Mouse (Mus musculus) heart, postnatal 0 days (tissue): ENCODE data around the gene Rars.

Source experiments
- CTCF ChIP-seq: IDR thresholded peaks from 2 replicates; pipeline ENCODE4 v1.5.1; 2016; ENCODE audit warnings: antibody characterized with exemption, control low read depth, low read depth
- EP300 ChIP-seq: IDR thresholded peaks from 2 replicates; pipeline ENCODE4 v1.6.1; 2016; ENCODE audit warnings: antibody characterized with exemption, low read depth

DNA sequence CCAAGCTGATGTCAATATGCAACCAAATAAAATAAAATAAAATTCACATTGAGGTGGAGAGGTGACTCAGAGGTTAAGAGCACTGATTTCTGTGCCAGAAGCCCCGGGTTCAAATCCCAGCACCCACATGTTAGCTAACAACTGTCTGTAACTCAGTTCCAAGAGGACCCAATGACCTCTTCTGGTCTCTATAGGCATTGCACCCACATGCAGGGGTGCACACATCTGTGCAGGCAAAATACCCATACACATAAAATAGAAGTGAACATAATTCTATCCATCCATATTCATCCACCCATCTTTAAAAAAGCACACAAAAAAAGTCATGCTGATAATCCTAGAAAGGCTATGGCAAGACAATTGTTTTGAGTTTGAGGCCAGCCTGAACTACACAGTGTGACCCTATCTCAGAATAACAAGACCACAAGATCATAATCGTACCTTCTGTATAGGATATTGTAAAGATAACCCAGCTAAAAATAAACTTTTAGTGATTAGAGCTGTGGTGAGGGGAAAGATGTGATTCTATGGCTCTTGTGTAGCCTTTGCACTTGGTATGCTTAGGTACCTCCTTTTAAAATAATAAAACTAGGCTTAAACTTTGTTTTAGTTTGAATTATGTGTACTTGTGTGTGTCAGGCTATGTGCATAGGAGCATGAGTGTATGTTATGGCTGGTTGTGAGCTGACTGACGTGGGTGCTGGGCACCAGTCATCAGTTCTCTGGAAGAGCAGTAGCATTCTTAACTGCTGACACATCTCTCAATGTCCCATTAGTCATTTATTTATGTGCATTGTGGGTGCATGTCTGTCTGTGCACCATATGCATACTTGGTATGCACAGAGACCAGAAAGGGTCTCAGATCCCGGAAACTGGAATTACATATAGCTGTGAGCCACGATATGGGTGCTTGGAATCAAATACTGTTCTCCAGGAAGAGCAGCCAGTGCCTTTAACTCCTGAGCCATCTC is 3.1 kb upstream of the Rars start:
- no peak for TF ChIP-seq CTCF
- TF ChIP-seq EP300, result no peak
